ENCODE assay signal across 26 mouse cellular contexts in genomic region chr12:81150917-81151316, GRCm38 (mm10).
A peak's percentile ranks its signal among the peaks of the same experiment; 100 is the strongest.
DNase-seq lines count a peak whose midpoint lies in the region; ATAC-seq lines count a peak whose summit lies in the region.
"Had no signal": no experiment of that assay in that cellular context is flagged by ENCODE, and none has a peak within 500 bp of the region (broad histone marks: within the 10 kb centered on the region; RNA-seq: fewer than 3 reads in every experiment).

No protein-coding gene starts in this region.

- WGBS in heart, embryonic 12.5 days, result 65% methylated on average over 5 of the region's 5 CpGs

- H3K9ac ChIP-seq in heart, embryonic 12.5 days, result no peak overlapping the region
- H3K9ac ChIP-seq: embryonic facial prominence, embryonic 12.5 days; forebrain, postnatal 0 days; hindbrain, embryonic 12.5 days; intestine, embryonic 15.5 days; kidney, embryonic 15.5 days; neural tube, embryonic 15.5 days had no signal

- peak; percentile 72 for DNase-seq in 3134 (ENCODE audit: extremely low read depth, insufficient read length, low spot score)
- DNase-seq in Muller cell, postnatal 12 days (ENCODE audit: inconsistent ontology term), result peak; percentile 33
- DNase-seq in heart, postnatal 25 days (ENCODE audit: low spot score), result peak; percentile 64
- DNase-seq in cerebellum, postnatal 4 days (ENCODE audit: low spot score in 2 of 2), result no peak
- DNase-seq in lung, postnatal 4 days, result no peak
- DNase-seq: adrenal gland, adult 2 months; cerebellum, adult 11-12 months; forebrain, postnatal 0 days; gastrocnemius, postnatal 14 days; layer of hippocampus, postnatal 36 days; lung, adult 2 months; lung, postnatal 36 days; right cerebral cortex, postnatal 4 days; thymus, adult 18-20 months had no signal

- H3K4me3 ChIP-seq in heart, embryonic 12.5 days, result no peak overlapping the region
- H3K4me3 ChIP-seq: embryonic facial prominence, embryonic 12.5 days; hindbrain, embryonic 12.5 days; intestine, embryonic 15.5 days; kidney, embryonic 15.5 days; limb, embryonic 10.5 days; neural tube, embryonic 15.5 days had no signal

- ATAC-seq in heart, embryonic 12.5 days (ENCODE audit: insufficient number of reproducible peaks, low FRiP score), result peak; percentile 62
- no peak for ATAC-seq in megakaryocyte progenitor cell, adult 5-6 weeks (replicated peaks; ENCODE audit: poor library complexity)
- ATAC-seq: CD4-positive, CD25-positive, alpha-beta regulatory T cell, adult 4 months; forebrain, postnatal 0 days; intestine, embryonic 15.5 days had no signal

- no peaks in the 10 kb centered on the region; the same call in 1 of the 2 replicates for H3K27me3 ChIP-seq in heart, embryonic 12.5 days (replicated peaks)
- H3K27me3 ChIP-seq: embryonic facial prominence, embryonic 12.5 days; intestine, embryonic 15.5 days; neural tube, embryonic 15.5 days had no signal

- no peaks in the 10 kb centered on the region for H3K9me3 ChIP-seq in heart, embryonic 12.5 days (replicated peaks)
- H3K9me3 ChIP-seq: embryonic facial prominence, embryonic 12.5 days; G1E; hindbrain, embryonic 12.5 days; intestine, embryonic 15.5 days; kidney, embryonic 15.5 days; limb, embryonic 10.5 days; neural tube, embryonic 15.5 days had no signal

- no peak overlapping the region for H3K27ac ChIP-seq in heart, embryonic 12.5 days (ENCODE audit: poor library complexity, severe bottlenecking)
- H3K27ac ChIP-seq: embryonic facial prominence, embryonic 12.5 days; hindbrain, embryonic 12.5 days; intestine, embryonic 15.5 days; kidney, embryonic 15.5 days; limb, embryonic 10.5 days; neural tube, embryonic 15.5 days had no signal

- H3K4me1 ChIP-seq in heart, embryonic 12.5 days (replicated peaks), result peaks cover 11% of the 10 kb centered on the region
- H3K4me1 ChIP-seq: embryonic facial prominence, embryonic 12.5 days; intestine, embryonic 15.5 days; kidney, embryonic 15.5 days; limb, embryonic 10.5 days had no signal

- H3K36me3 ChIP-seq in heart, embryonic 12.5 days, result no peaks in the 10 kb centered on the region
- H3K36me3 ChIP-seq: embryonic facial prominence, embryonic 12.5 days; intestine, embryonic 15.5 days; kidney, embryonic 15.5 days; neural tube, embryonic 15.5 days had no signal

- intact Hi-C loops in heart, postnatal 25 days (cut with DNase I), result no loop called here

- H3K4me2 ChIP-seq in heart, embryonic 12.5 days, result no peak overlapping the region
- H3K4me2 ChIP-seq: embryonic facial prominence, embryonic 12.5 days; hindbrain, embryonic 12.5 days; intestine, embryonic 15.5 days; kidney, embryonic 15.5 days; liver, embryonic 11.5 days; midbrain, embryonic 11.5 days; neural tube, embryonic 15.5 days had no signal

Comparison
In these comparisons a context has a peak if more than half of its experiments do, and no peak if none do; other contexts are left out.
1. DNase-seq: peak in 3134 (single experiment), Muller cell, postnatal 12 days (single experiment) and heart, postnatal 25 days (single experiment); none in cerebellum, postnatal 4 days (0 of 2) and lung, postnatal 4 days (0 of 2).